Mouse (Mus musculus) urinary bladder, postnatal 14 days (tissue): ENCODE data around the gene Gjb5.

Experiments used
- DNase-seq: peaks from one replicate; pipeline ENCODE4 v3.0.0; 2021; ENCODE audit warnings: low spot score

The Gjb5 gene

GRCm38 (mm10) chr4:127358018-127358417 lies at the start of gene Gjb5:
TSS of gene Gjb5 (minus strand) at chr4:127358181.
- DNase-seq = peak; percentile 49

- no peak for DNase-seq
These were observed 44.6 kb upstream of the Gjb5 start for GRCm38 (mm10) chr4:127402614-127403013.

GRCm38 (mm10) chr4:127402166-127402565 lies 44.2 kb upstream of the Gjb5 start:
- no peak for DNase-seq

GRCm38 (mm10) chr4:127400165-127401145 lies 42.5 kb upstream of the Gjb5 start:
- DNase-seq = no peak

GRCm38 (mm10) chr4:127395591-127395990 lies 37.6 kb upstream of the Gjb5 start:
- DNase-seq = no peak

- no peak for DNase-seq
These were observed 31.7 kb upstream of the Gjb5 start for GRCm38 (mm10) chr4:127389645-127390044.

- DNase-seq = no peak
These were observed 19.4 kb upstream of the Gjb5 start for GRCm38 (mm10) chr4:127377344-127377743.

GRCm38 (mm10) chr4:127375541-127376177 lies 17.7 kb upstream of the Gjb5 start:
- DNase-seq = no peak

GRCm38 (mm10) chr4:127374645-127375044 lies 16.7 kb upstream of the Gjb5 start:
- no peak for DNase-seq

GRCm38 (mm10) chr4:127373491-127373890 lies 15.5 kb upstream of the Gjb5 start:
- no peak for DNase-seq

GRCm38 (mm10) chr4:127371546-127371945 lies 13.6 kb upstream of the Gjb5 start:
- peak; percentile 42 for DNase-seq

GRCm38 (mm10) chr4:127370447-127370846 lies 12.5 kb upstream of the Gjb5 start:
- no peak for DNase-seq

GRCm38 (mm10) chr4:127368379-127368973 lies 10.5 kb upstream of the Gjb5 start:
- DNase-seq = peak; percentile 69

GRCm38 (mm10) chr4:127365834-127366233 lies 7.9 kb upstream of the Gjb5 start:
- DNase-seq = no peak

- DNase-seq = no peak
These were observed 7.5 kb upstream of the Gjb5 start for GRCm38 (mm10) chr4:127365433-127365832.

GRCm38 (mm10) chr4:127364431-127364830 lies 6.5 kb upstream of the Gjb5 start:
- no peak for DNase-seq

- DNase-seq = peak; percentile 20
These were observed 5.3 kb upstream of the Gjb5 start for GRCm38 (mm10) chr4:127363331-127363730.

- no peak for DNase-seq
These were observed 4.5 kb upstream of the Gjb5 start for GRCm38 (mm10) chr4:127362520-127362919.

GRCm38 (mm10) chr4:127354506-127355485 lies 3.2 kb downstream of the Gjb5 start:
- peak; percentile 35 for DNase-seq

- DNase-seq = peak; percentile 18
These were observed 4.0 kb downstream of the Gjb5 start, which contains the start of gene Gjb4 for GRCm38 (mm10) chr4:127353951-127354438. TSS of gene Gjb4 (minus strand) at chr4:127354081.

GRCm38 (mm10) chr4:127352594-127352993 lies 5.4 kb downstream of the Gjb5 start:
- no peak for DNase-seq
